Mouse (Mus musculus): ENCODE data around the gene Slc16a9. TPM values are rescaled to one million over a fixed set of nuclear protein-coding genes. Genes with fewer than 3 reads are reported as not detected.

Gene Slc16a9
- polyA plus RNA-seq, 2 experiments: 2.6 to 3.3 TPM

DNA sequence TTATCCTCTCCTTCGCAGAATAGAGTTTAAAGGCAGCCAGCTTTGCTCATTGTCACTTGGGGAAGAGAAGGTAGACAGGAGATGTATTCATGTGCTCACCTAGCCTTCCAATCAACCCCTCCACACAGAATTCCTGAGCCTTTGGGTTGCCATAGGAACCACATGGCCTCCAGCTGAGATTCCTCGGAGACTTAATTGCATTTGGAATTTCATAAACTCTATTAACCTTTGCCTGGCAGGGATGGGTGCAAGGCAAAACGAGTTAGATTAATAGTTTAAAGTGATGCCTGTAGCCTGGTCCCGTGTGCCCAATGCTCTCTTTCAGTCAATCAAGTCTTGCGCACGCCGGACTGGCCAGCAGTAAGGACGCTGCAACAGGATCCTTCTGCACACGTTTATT lies 83.2 kb downstream of the Slc16a9 start:
- DNase-seq (ENCODE audit: low spot score): no peak
- Histone ChIP-seq H3K4me2 (replicated peaks; ENCODE audit: low read depth, low read length, severe bottlenecking) (no peak overlapping the region), H3K27me3 (ENCODE audit: control insufficient read depth, insufficient read depth, low read length) (no peaks in the 10 kb centered on the region), H3K4me1 (ENCODE audit: control insufficient read depth, insufficient read depth, low read length) (no peaks in the 10 kb centered on the region), H3K9ac (ENCODE audit: low read depth, low read length, severe bottlenecking) (no peak overlapping the region), H3K27ac (replicated peaks; ENCODE audit: low read depth, low read length) (no peak overlapping the region), H3K4me3 (replicated peaks; ENCODE audit: low read length) (no peak overlapping the region), H3K9me3 (ENCODE audit: control insufficient read depth, low read length) (no peaks in the 10 kb centered on the region), H3K36me3 (ENCODE audit: control insufficient read depth, insufficient read depth, low read length) (no peaks in the 10 kb centered on the region)
- ATAC-seq (ENCODE audit: low FRiP score, low read depth): no peak
- WGBS: 60% methylated on average over 9 of the region's 9 CpGs
- no peak for TF ChIP-seq POLR2A (IDR thresholded peaks at IDR 0.05; ENCODE audit: borderline replicate concordance, extremely low read depth, insufficient read depth, insufficient read length)

Other genes starting within 250 kb of the Slc16a9 start
- 29.6 and 31.4 TPM in 2 replicates for gene Ccdc6, start 148.0 kb upstream of the Slc16a9 start, polyA plus RNA-seq (2012; rRNA removed)
- 23.1 and 26.8 TPM in 2 replicates for gene Ccdc6, start 148.0 kb upstream of the Slc16a9 start, polyA plus RNA-seq (2014; fragmentation: Nextera tagmentation; extraction: Ambion mirVana)
- 34.8 and 37.7 TPM in 2 replicates for gene Mrln, start 40.4 kb upstream of the Slc16a9 start, polyA plus RNA-seq (2012; rRNA removed)
- gene Mrln, start 40.4 kb upstream of the Slc16a9 start, polyA plus RNA-seq (2014; fragmentation: Nextera tagmentation; extraction: Ambion mirVana): 32.6 and 35.5 TPM in 2 replicates
- 5.6 and 6.1 TPM in 2 replicates for gene Fam13c, start 195.4 kb downstream of the Slc16a9 start, polyA plus RNA-seq (2012; rRNA removed)
- 11.0 and 11.9 TPM in 2 replicates for gene Fam13c, start 195.4 kb downstream of the Slc16a9 start, polyA plus RNA-seq (2014; fragmentation: Nextera tagmentation; extraction: Ambion mirVana)